Mouse (Mus musculus) cerebellum, adult 11-12 months (tissue): ENCODE data around the gene Dpyd.

Experiments
- DNase-seq: peaks from one replicate; pipeline ENCODE4 v3.0.0; 2022

Gene Dpyd

DNA sequence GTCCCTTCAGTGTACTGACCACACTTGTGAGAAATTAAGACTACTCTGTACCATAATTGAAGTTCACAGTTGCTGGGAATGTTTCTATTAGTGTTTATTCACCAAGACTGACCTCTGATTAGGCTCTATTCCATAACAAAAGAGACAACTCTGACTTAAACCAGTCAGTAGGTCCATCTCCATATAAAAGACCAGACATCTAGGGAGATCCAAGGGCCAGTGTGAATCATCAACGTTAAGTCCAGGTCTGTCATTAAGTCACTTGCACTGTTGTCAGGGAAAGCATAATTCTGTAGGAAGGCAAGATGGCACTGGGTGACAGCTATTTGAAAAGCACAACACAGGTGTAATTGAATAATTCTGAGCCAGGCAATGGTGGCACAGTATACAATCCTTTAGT is 566.1 kb downstream of the Dpyd start:
- no peak for DNase-seq

GRCm38 (mm10) chr3:119143034-119143433 is 581.1 kb downstream of the Dpyd start:
- no peak for DNase-seq

DNA sequence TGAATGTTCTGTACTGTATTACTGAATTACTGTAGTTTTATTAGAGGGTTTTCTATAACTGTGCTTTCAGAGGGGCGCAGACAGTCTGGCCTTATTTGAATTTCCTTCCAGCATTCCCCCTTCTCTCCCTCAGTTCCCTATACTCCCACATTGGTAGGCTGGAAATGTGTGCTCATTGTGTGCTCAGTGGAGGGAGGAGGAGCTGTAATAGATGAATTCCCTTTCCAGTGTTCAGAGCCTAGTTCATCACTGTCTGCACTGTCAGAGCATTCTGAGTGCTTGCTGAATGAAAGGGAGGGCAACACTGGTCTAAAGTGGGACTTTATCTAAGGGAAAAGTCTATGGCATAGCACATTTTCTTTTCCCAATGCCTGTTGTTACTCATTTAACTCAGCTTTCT is 582.9 kb downstream of the Dpyd start:
- DNase-seq, result no peak

GRCm38 (mm10) chr3:119154604-119155444 is 592.9 kb downstream of the Dpyd start:
- DNase-seq, result no peak

GRCm38 (mm10) chr3:119158670-119159069 is 596.7 kb downstream of the Dpyd start:
- DNase-seq, result no peak

- DNase-seq, result no peak
Measured at GRCm38 (mm10) chr3:119165691-119166090, 603.8 kb downstream of the Dpyd start.

- no peak for DNase-seq
Measured at GRCm38 (mm10) chr3:119168166-119168565, 606.2 kb downstream of the Dpyd start.

DNA sequence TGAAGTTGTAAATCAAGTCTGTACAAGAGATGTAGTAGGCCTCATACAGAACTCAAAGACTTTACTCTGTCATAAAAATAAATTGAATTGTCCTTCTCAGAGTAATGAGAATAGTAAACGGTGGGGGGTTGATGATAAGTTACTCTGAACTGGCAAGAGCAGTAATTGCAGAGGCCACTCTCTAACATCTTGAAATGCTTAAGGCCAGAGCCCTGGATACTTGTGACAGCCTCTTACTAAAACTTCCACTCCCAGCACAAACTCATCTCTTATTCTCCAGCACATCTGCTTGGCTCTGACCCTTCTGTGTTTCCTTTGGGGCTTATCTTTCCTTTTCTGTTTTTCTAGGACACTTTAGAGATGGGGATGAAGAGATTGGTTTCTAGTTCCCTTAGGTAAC is 606.7 kb downstream of the Dpyd start:
- no peak for DNase-seq

GRCm38 (mm10) chr3:119183261-119183660 is 621.3 kb downstream of the Dpyd start:
- no peak for DNase-seq

DNA sequence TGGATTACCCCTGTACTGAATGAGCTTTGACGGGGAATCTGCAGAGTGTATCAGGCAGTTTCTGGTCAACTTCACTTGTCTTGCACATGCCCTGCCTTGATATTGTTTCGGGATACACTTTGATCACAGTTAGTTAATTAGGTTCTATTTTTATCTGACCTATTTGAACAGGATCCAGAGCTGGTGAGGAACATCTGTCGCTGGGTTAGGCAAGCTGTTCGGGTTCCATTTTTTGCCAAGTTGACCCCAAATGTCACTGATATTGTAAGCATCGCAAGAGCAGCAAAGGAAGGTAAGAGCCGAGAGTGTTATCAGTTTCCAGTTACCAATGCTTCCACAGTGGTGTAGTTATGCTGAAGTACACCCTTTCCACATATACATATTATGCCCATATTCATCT is 632.1 kb downstream of the Dpyd start:
- no peak for DNase-seq

DNA sequence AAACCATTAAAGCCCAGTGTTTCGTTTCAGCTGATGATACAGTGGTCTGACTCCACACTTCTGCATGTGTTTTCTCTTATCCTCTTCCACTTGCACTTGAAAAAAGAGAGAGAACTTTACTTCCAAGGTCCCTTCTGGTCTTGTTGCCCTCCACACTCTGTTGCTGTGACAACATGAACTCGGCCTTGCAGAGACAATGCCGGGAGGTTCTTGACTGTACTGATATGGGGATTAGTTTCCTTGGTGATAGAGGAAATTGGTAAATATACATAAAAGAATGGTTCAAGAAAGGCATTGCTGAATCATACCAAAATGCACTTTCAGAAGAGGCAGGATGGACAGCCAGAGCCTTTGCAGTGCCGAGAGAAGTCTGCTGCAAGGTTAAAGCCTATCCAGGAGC is 633.7 kb downstream of the Dpyd start:
- no peak for DNase-seq

DNA sequence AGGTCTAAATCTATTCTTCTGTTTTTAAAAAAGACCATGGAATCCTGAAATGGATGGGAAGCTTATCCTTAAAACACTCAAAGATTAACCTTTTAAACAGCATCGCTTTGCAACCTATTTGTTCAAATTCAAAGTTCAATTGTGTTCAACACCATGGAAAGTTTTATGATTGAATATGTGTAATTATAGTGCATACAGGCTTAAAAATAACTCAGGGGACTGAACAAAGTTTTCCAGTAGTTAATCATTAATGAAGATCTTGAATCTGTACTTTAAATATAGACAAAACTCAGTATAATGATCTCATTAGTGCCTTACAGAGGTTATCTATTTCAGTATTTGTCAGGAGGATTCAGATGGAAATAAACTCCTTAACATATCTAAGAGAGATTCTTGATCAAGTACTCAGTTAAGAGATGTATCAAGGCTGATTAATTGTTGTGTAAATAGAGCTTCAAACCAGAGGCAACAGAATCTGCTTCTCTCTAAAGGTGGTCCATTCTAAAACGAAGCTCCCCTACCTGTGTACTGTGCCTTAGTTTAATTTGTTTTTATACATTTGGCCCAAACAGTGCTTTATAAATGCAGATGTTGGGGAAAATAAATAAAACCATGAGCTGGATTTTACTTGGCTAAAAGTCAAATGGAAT is 659.0 kb downstream of the Dpyd start:
- no peak for DNase-seq

- DNase-seq, result no peak
Measured at GRCm38 (mm10) chr3:119243181-119243580, 681.3 kb downstream of the Dpyd start.

- DNase-seq, result no peak
Measured at GRCm38 (mm10) chr3:119256516-119256915, 694.6 kb downstream of the Dpyd start.

DNA sequence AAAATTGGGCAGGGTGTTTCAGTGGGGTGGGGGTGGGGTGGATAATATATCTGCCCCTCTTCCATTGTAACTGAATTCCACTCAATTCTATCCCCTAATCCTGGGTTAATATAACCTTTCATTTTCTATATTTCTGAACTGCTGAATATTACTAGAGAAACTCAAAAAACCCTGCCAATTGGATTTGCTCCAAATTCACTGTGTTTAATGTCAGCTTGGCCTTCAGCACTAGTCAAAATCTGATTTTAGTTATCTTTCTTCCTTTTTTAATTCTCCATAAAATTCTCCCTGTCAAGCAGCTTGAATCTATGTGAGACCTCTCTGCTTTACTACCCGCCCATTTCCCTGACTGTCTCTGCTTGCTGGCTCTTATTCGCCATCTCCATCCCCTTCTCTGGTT is 713.3 kb downstream of the Dpyd start:
- no peak for DNase-seq

- no peak for DNase-seq
Measured at GRCm38 (mm10) chr3:119280671-119281070, 718.7 kb downstream of the Dpyd start.

DNA sequence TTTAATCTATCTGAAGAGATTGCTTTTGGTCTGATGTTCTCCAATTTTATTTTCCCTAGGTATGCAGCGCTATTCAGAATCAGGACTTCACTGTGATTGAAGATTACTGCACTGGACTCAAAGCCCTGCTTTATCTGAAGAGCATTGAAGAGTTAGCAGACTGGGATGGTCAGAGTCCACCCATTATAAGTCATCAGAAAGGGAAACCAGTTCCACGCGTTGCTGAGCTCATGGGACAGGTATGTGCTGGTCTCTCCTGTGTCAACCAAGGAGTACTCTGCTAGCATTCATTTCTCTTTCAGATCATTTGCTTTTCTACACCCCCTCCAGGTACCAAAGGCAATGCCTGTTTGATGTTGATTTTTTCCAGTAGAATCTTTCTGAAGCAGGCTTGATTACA is 752.8 kb downstream of the Dpyd start:
- DNase-seq, result no peak

DNA sequence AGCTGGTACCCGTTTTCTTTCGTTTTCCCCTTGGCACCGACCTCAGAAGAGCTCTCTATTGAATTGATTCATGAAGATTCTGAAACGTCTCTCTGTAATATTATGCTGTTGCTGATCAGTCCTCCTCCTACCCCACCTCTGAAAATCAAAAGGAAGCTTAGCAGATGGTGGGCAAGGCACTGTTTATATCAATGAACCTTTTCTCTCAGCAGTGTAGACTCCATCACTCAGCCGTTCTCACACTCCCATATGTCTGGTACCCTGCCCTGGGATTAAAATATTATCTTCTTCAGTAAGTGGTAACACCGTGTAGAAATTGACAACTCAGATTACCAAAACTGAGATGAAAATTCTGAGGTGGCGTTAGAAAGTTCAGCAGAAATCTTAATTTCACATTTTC is 767.1 kb downstream of the Dpyd start:
- no peak for DNase-seq

GRCm38 (mm10) chr3:119333335-119334305 is 771.7 kb downstream of the Dpyd start:
- DNase-seq, result no peak

GRCm38 (mm10) chr3:119361555-119362385 is 799.8 kb downstream of the Dpyd start:
- DNase-seq, result no peak

DNA sequence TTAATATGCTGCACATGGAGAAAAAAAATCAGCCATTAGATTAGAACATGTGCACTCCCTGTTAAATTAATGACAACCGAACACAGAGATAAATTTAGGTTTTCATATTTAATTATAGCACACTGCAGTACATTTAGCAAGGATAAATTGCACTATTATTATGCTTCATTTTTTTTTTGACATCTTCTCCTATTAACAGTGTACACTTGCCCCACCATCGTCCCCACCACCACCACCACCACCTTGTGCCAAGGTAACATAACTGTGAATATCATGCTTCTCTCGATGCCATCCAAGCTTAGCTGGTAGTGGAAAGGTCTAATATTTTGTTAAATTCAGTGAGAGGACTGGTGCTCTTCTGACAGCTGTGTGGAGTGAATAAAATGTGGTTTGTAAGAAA is 800.5 kb downstream of the Dpyd start:
- no peak for DNase-seq

- DNase-seq, result peak; percentile 86
Measured at GRCm38 (mm10) chr3:119368931-119369330, 807.0 kb downstream of the Dpyd start.
